Mouse (Mus musculus) embryo, embryonic 11.5 days (tissue): ENCODE data around the gene Rnf220.

ENCODE experiments used
- DNase-seq: peaks from one replicate; pipeline ENCODE4 v3.0.0-alpha.2; 2012; ENCODE audit warnings: low read depth, low spot score

The Rnf220 gene

DNA sequence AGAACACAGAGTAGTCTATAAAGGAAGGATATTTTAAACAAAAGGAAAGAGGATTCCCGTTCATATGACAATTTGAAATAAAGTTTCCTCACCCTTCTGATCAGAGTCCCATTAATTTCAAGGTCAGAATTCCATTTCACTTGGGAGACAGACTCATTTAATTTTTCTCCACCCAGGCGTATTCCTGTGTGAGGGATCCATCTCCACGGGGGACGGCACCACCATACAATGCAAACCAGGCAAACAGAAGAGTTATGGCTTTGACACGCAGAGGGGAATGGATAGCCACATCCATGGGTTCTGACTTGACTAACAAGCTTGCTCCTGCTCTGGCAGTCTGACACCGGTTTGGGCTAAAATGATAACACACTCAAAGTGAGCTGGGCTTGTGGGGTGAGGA is 9.4 kb downstream of the Rnf220 start:
- no peak for DNase-seq

DNA sequence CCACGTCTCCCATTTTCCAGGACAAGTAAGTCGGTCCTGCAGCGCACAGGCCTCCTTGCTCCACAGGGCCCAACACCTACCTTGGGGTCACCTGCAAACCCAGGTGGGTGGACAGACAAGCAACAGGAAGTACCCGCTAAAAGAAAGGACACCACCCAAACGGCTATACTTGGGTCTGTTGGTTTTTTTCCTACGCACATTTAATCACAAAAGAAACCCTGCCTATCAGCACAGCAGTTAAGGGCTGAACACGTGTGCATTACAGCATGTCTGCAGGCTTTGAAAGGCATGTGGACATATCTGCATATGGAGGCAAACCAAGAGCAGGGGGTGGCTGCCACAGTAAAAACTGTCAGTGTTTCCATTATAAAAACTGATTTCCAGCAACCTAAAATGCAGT is 10.7 kb downstream of the Rnf220 start:
- DNase-seq = no peak

DNA sequence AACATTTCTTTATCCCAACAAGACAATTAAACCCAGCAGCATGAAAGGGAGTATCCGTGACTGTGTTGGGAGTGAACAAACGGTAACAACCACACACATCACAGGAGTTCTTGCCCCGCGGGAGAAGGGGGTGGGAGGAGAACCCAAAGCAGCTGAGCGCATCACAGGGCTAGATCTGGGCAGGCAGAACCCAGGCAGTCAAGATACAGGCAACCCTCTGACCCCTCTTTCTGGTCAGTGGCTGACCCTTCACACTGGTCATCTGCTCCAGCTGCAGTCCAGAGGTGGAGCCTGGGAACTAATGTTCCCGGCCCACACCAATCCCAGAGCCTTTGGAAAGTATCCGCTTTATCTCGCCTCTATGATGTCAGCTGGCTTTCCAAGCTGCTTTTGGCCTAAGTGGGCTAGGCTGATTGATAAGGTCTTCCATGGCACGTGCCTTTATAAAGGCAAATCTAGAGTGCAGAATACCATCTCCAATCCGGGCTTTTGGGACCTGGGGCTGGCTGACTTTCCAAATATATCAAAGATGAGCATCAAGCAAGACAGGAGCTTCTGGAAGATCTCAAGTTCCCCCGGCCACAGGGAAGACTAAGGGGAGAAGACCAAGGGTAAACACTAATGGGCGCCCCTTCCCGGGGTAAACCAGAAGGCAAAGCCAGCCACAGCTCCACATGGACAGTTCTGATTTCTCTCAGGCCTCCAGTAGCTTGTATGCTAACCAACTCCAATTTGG is 11.6 kb downstream of the Rnf220 start:
- DNase-seq = no peak

DNA sequence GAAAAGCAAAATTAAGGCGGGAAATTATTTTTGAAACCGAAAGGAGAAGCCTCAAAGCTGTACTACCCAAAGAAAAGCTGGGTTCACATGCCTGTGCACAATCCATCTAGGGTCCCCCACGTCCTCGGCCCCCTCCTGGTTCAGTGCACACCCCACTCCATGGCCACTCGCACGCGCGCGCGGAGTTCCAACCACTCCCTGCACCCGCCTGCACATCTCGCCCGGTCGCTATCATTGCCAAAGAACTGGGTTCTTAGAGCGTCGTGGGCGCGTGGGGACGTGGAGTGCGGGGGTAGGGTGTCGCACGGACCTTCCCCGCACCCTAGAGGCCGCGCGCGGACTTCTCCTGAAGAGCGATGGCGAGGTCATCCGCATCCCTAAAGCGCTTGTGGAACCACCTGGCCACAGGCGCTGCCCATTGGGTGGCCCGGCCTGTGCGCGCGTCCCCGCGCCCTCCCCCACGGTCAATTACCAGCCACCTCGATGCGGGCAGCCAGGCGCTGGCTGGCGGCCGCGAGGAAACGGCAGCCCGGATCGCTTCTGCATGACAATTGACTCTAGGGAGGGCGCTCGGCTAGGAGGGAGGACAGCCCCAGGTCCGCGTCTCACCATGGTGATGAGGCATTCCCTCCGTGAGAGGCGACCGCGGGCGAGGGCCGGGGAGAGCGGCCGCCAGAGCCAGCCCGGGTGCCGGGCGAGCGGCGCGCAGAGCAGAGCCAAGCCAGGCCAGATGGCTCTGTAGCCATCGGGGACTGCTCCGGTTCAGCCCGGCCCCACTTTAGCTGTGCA is 12.4 kb downstream of the Rnf220 start:
- no peak for DNase-seq

DNA sequence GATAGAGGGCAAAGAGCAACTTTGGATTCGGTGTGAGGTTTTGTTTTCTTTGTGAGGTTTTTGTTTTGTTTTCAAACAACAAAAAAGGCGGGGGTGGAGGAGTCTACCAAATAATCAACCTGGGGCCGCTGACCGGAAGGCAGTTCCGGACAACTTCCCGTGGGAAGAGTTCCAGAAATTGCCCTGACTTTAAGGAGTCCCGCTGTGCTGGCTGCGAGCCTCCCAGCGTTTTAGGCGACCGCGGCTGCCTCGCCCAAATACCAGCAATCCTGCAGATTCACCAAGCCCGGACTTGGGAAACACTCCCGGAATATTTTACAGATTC is 13.0 kb downstream of the Rnf220 start:
- DNase-seq = no peak

DNA sequence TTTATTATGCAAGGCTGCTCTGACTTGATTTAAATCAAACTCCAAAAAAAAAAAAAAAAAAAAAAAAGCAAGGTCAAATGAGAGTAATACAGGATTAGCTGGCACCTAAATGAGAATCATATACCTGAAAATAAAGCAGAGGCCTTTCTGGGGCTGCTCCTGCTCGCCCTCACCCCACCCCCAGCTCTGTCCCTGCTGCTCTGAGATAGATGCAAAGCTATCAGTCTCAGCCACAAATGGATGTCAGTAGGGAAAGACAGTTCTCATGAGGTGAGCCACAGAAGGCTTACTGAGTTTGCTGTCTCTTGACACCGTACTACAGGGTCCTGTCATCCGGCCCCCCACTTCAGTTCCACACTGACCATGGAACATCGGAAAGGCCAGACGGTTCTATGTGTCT is 14.7 kb downstream of the Rnf220 start:
- DNase-seq = no peak

DNA sequence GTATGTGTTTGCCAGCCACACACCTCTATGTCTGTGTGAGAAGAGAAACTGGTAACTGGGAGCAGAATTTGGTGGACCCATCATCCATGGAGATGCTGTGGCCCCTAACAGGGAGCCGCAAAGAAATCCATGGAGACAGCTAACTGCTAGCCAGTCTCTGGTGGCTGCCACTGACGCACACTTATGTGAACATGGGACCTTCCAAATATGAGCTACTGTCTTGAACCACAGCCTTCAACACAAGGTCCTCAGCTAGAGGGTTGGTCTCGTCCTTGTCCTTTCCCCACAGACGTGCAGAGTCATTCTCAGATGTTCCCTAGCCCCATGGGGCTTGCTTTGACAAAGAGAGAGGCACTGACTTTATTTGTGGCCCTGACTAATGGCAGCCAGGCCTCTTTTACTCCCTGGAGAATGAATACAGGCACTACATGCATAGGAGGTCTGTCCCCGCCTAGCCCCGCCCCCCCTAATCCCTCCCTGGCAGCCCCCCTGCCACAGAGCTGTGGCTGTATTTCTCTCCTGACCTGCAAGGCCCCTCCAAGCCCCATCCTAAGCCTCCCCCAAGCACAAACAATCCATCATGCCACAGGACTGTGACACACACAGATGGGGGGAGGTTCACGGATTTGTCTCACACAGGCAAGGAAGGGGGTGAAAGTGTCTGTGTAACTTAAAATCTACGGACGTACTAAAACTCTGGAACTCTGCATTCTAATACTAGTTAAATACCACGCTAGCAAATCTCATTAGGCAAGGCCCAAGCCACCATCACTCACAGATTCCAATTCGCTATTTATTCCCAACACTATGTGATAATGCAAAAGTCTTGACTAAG is 16.0 kb downstream of the Rnf220 start:
- no peak for DNase-seq

DNA sequence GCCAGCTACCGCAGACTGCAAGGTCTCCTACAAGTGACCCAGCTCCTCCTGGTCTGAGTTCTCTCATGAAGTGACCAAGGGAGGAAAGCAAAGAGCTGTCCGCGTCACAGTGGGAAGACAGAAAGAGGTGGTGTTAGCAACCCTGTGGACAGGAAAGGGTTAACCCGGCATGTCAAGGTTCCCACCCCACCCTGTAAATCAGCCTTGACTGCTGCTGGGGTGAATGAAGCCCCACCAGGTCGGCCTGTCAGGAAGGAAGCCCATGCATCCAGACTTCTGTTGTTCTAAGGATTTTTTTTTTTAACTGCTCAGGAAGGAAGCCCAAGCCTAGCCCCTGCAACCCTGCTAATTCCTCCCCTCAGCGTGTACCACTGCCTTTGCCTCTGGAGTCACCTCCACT is 16.9 kb downstream of the Rnf220 start:
- no peak for DNase-seq

DNA sequence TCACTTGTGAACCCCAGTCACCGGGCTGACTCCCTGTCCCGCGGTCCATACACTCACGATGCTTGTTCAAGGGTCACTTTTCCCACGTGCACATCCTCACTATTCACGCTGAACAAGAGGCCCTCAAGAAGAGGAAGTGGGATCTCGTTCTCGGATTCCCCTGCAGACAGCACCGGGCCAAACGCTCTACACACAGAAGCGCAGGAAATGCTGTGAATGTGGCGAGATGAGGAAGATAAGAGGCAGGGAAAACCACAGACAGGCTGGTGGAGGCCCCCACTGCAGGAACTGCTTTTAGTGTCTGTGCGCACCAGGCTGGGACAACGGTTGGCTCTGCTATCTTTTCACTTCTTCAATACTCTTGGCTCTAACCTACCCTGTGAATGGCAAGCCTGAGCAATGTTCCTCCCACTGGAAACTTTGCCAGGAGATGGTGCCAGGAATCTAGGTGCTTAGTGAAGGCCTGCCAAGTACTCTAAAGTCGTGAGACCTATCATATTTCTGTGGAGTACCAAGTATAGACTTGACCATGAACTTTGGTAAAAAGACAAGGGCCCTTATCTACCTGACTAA is 18.7 kb downstream of the Rnf220 start:
- DNase-seq = no peak

DNA sequence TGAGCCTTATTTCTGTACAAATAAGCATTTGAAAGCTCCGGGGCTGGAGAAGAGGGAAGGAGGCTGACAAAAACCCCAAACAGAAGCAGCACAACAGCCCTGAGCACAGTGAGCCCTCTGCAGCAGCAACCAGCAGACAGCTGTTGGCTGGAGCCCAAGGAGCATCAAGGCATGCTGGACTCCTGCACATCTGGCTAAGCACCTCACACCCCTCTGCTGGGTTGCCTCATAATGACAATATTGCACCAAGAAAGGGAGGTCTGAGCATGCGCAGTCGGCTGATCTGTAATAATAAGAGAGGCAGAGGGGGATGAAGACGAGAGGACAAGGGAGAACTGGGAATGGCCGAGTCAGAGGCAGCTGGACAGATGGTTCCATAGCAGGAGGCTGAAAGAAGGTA is 19.5 kb downstream of the Rnf220 start:
- DNase-seq = no peak

DNA sequence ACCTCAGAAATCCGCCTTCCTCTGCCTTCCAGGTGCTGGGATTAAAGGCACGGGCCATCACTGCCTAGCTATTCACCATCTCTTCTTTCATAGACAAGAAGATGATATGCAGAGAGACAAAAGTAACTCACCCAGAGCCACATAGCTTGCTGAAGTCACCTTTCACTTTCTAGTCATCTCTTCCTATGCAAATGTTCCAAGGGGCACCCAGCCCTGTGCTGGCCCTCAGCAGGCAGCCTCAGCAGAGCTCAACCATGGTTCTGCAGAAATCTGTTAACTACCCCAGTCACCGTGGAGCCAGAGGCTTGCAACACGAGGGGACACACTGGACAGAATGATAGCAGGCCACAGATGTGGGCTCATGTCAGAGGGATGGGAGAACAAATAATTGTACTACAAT is 20.1 kb downstream of the Rnf220 start:
- DNase-seq = no peak

DNA sequence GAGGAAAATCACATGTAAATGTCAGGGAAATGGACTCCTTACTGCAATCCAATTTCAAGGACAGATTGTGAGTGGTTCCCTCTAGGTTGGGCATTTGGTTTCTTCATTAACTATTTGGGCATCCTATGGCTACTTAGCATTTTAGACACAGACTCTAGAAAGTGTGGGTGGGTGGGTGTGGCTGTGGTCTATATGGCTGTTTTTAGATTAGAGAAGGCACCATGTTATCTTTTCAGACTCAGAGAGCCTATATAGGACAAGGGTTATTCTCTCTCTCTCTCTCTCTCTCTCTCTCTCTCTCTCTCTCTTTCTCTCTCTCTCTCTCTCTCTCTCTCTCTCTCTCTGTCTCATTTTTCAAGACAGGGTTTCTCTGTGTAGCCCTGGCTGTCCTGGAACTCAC is 20.5 kb downstream of the Rnf220 start:
- no peak for DNase-seq

DNA sequence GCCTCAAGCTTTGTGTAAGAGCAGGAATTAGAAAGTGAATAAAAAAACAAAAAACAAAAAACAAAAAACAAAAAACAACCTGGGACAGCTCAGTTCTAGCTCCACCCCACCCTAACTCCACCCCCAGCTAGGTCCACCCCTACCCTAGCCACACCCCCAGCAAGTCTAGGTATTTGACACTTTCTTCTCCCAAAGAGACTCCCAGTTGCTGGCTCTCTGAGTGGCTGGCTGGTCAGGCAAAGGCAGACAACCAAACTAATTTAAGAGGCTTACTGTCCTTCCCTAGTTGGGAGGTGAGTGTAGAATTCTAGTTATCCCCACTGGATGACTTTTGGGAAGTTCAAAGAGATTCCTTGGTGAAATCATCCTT is 22.9 kb downstream of the Rnf220 start:
- no peak for DNase-seq

DNA sequence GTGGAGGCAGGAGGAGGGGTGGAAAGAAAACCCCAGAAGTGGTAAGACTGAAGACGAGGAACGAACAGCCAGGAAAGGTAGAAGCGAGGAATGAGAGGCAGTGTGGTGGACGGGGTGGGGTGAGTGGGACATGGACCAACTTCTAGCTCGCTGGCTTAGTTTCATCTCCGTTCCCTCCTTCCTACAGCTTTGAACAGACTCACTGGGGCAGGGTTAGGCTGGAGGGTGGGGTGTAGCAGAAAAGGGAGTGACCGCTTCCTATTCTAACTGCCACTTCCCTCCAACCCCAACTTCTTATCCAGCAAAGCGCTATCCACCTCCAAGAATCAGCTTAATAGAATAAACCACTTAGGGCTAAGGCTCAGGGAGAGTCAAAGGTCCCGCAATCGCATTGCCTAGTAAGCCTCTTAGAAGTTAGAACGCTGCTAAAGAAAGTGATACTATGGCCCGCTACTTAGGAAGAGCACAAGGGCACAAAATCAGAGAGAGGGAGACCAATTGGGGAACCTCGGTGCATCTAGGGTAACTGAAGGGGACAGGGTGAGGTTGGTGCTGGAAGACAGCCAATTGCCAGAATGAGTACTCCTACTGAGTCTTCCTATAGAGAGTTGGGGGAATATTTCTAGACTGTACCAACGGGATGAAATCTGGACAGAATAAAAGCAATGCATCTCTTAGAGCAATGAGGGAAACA is 23.4 kb downstream of the Rnf220 start:
- no peak for DNase-seq

DNA sequence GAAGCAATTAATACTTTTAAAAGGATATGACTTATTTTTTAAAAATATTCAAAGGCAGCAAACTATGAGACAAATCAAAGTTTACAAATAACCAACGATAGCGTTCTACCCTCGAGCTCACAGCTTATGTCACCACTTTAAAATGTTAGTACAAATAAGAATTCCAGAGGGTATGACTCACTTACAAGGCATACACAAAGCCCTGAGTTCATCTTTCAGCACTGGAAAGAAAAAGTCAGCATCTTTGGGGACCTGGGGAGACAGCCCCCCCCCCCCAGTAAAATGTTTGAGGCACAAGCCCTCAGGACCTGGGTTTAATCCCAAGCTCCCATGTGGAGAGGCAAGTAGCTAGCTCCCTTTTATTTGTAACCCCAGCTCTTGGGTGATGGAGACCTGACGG is 27.4 kb downstream of the Rnf220 start:
- DNase-seq = no peak

DNA sequence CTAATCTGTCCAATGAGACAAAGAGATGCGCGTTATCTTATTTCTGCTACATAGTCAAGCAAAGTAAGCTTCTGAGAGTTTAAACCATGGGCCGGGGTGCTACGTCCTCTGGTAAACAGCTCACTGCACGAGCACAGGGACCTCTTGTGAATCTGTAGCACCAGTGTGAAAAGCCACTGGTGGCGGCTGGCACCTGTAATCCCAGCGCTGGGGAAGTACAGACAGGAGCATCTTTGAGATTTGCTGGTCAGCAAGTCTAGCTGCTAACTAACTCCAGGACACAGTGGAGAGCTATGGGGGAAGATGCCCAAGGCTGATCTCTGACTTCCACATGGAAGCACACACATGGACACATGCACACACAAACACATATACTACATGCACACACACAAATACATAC is 28.9 kb downstream of the Rnf220 start:
- DNase-seq = no peak

DNA sequence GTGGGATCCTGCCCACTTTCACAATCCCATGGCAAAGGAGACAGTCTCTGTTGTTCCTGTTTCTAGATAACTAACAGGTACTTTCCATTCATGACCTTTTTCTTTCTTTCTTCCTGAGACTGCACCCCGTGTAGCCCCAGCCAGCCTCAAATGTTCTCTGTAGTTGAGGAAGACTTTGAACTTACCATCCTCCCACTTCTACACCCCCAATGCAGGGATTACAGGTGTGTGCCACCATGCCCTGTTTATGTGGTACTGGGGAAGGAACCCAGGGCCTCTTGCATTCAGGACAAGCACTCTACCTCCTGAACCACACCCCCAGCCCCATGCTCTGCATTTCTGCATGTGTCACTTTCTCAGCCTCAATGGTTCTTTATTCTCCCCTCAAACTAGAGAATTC is 47.7 kb downstream of the Rnf220 start:
- no peak for DNase-seq

DNA sequence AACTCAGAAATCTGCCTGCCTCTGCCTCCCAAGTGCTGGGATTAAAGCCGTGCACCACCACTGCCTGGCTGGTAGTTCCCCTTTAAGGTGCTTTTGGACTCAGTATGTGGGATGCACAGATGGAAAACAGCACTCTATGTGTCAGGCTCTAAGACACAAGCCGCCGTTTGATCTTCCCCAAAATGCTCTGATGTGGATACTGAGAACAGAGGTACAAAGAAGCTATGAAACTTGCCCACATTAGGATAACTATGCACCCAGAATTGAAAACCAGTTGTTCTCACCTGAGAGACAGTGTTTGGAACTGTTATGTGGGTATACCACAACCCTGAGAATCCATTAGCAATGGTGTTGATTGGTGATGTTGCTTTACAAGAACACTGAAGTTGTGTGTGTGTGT is 48.9 kb downstream of the Rnf220 start:
- DNase-seq = no peak

DNA sequence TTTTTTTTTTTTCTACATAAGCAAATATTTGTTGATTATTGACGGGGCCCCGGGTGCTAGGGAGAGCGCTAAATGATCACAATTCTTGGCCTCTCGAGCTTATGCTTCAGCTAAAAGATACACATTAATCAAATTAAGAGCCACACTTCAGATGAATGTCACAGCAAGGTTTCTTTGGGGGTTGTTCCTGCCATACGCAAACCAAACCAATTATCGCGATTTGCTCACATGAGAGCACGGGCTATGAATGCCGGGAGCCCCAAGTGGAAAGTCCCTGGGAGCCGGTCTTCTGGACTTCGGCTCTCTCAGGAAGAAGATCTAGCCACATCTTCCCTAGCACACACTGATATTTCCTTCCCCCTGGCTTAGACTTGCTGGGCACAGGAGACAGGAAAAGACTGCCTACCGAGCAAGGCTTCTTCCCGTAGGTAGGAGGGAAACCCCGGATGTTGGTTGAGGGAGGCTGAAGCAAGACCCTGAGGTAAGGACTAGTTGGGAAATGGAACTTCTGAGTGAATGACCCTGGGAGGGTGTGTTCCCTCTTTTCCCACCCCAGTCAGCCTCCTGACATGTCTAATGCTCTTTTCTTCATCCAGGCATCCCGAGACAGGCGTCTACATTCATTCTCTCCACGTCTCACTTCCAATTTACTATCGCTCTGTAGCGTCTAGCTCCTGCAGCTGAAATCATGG is 51.2 kb downstream of the Rnf220 start:
- no peak for DNase-seq

DNA sequence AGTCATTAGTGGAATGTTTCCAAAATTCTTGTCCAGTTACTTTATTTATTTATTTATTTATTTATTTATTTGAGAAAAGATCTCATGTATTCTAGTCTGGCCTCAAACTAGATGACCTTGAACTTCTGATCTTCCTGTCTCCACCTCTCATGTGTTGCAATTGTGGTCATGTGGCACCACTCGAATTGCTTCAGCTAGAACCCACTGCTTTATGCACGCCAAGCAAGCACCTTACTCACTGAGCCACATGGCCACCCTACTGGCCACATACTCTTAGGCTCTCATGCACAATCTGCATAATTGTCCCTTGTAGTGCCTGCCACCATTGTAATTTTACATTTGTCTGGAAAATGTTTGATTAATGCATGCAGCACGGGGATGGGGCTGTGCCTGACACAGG is 57.9 kb downstream of the Rnf220 start:
- no peak for DNase-seq

DNA sequence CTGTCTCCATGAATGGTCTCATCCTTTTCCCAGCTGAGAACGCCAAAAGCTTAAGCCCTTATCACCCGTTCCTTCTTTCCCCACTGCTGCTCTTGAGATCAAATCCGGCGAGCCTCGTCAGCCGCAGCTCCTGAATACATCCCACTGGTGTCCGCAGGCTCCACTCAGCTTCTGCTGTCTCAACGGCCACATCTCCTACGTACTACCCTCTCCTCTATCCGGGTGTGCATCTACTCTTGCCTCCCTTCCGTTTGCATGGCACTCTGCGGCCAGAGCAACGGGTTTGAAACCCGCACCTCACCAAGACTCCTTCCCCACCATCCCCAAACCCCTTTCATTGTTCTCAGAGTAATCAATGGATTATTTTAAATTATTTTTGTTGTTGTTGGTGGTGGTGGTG is 58.8 kb downstream of the Rnf220 start:
- DNase-seq = no peak
